Mouse (Mus musculus): ENCODE measurements around the gene Zfp787. TPM values are rescaled to one million over a fixed set of nuclear protein-coding genes. Genes with fewer than 3 reads are reported as not detected.
A peak's percentile ranks its signal among the peaks of the same experiment; 100 is the strongest.

Gene Zfp787
- polyA plus RNA-seq, 1 experiment from 2014 or later, result 28.0 TPM

DNA sequence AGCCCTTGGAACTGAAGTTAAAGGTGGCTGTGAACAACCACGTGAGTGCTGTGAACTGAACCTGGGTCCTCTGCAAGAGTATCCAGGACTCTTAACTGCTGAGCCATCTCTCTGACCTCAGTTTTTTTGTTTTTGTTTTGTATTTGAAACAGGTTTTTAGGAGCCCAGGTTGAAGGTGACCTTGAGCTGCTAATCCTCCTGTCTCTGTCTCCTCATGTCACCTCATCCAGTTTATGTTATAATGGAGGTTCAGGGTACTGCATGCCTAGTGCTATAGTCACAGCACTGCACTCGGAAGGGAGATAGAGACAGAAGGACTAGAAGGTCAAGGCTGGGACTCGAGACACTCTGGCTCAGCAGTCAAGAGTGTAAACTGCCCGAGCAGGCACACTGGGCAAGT, 6.4 kb upstream of the Zfp787 start:
- H3K4me3 ChIP-seq, result no peak overlapping the region
- H3K27ac ChIP-seq, result no peak overlapping the region
- ATAC-seq (ENCODE audit: insufficient number of reproducible peaks, insufficient read depth, low FRiP score, low TSS enrichment, low read depth), result no peak
- H3K27me3 ChIP-seq, result no peaks in the 10 kb centered on the region
- WGBS, result 77% methylated on average over 4 of the region's 4 CpGs
- H3K36me3 ChIP-seq, result no peaks in the 10 kb centered on the region
- H3K9ac ChIP-seq, result no peak overlapping the region
- 0 out of 2 replicates have a peak, but pooled peaks cover 1% of the 10 kb centered on the region for H3K4me1 ChIP-seq
- no peaks in the 10 kb centered on the region for H3K9me3 ChIP-seq
- no peak overlapping the region for H3K4me2 ChIP-seq

- Histone ChIP-seq H3K36me3 (no peaks in the 10 kb centered on the region), H3K27ac (no peak overlapping the region), H3K4me3 (no peak overlapping the region), H3K9me3 (no peaks in the 10 kb centered on the region), H3K27me3 (no peaks in the 10 kb centered on the region), H3K9ac (no peak overlapping the region), H3K4me1 (peaks cover 8% of the 10 kb centered on the region; the same call in 1 of the 2 replicates), H3K4me2 (no peak overlapping the region)
- no peak for ATAC-seq (ENCODE audit: insufficient number of reproducible peaks, insufficient read depth, low FRiP score, low TSS enrichment, low read depth)
- WGBS, result 53% methylated on average over 3 of the region's 3 CpGs
Observed at GRCm38 (mm10) chr7:6161541-6161940, 5.7 kb upstream of the Zfp787 start.

GRCm38 (mm10) chr7:6159604-6160003, 3.8 kb upstream of the Zfp787 start:
- 77% methylated on average over 3 of the region's 3 CpGs for WGBS

DNA sequence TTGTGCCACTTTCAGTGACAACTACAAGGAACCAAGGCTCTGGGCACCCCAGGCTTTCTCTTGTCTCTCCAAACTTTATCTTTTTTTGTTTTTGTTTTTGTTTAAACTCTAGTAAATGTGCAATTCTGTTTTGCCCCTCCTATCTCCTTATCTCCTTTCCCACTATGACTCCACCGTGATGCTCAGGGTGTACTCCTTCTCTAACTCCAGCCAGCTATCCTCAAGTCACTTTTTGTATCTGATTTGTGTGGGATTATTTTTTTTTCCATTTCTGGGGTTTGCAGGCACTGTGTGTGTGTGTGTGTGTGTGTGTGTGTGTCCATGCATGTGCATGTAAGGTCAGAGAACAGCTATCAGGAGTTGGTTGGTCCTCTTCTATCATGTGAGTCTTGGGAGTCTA, 1.7 kb upstream of the Zfp787 start:
- H3K36me3 ChIP-seq, result no peaks in the 10 kb centered on the region
- H3K9me3 ChIP-seq, result no peaks in the 10 kb centered on the region
- no peaks in the 10 kb centered on the region for H3K27me3 ChIP-seq
- H3K9ac ChIP-seq, result no peak overlapping the region
- no peak overlapping the region for H3K27ac ChIP-seq
- 89% methylated on average over 1 of the region's 1 CpGs for WGBS
- H3K4me2 ChIP-seq, result no peak overlapping the region
- no peak overlapping the region for H3K4me3 ChIP-seq
- peaks cover 25% of the 10 kb centered on the region for H3K4me1 ChIP-seq
- no peak for ATAC-seq (ENCODE audit: insufficient number of reproducible peaks, insufficient read depth, low FRiP score, low TSS enrichment, low read depth)

More at GRCm38 (mm10) chr7:6159604-6160003, 3.8 kb upstream of the Zfp787 start:
- Histone ChIP-seq H3K4me2 (no peak overlapping the region), H3K9me3 (no peaks in the 10 kb centered on the region), H3K4me1 (peaks cover 13% of the 10 kb centered on the region), H3K4me3 (no peak overlapping the region), H3K27me3 (no peaks in the 10 kb centered on the region), H3K36me3 (no peaks in the 10 kb centered on the region), H3K9ac (no peak overlapping the region), H3K27ac (no peak overlapping the region)
- no peak for ATAC-seq (ENCODE audit: insufficient number of reproducible peaks, insufficient read depth, low FRiP score, low TSS enrichment, low read depth)

- H3K9me3 ChIP-seq, result no peaks in the 10 kb centered on the region
- peaks cover 25% of the 10 kb centered on the region for H3K4me1 ChIP-seq
- no peaks in the 10 kb centered on the region for H3K27me3 ChIP-seq
- no peaks in the 10 kb centered on the region for H3K36me3 ChIP-seq
- peak overlapping the region; percentile 83 for H3K4me3 ChIP-seq
- 51% methylated on average over 9 of the region's 9 CpGs for WGBS
- ATAC-seq (ENCODE audit: insufficient number of reproducible peaks, insufficient read depth, low FRiP score, low TSS enrichment, low read depth), result no peak
- peak overlapping the region; percentile 96 for H3K9ac ChIP-seq
- H3K4me2 ChIP-seq, result peak overlapping the region; percentile 92
- no peak overlapping the region for H3K27ac ChIP-seq
Observed at GRCm38 (mm10) chr7:6156901-6157472, 1.2 kb upstream of the Zfp787 start.

DNA sequence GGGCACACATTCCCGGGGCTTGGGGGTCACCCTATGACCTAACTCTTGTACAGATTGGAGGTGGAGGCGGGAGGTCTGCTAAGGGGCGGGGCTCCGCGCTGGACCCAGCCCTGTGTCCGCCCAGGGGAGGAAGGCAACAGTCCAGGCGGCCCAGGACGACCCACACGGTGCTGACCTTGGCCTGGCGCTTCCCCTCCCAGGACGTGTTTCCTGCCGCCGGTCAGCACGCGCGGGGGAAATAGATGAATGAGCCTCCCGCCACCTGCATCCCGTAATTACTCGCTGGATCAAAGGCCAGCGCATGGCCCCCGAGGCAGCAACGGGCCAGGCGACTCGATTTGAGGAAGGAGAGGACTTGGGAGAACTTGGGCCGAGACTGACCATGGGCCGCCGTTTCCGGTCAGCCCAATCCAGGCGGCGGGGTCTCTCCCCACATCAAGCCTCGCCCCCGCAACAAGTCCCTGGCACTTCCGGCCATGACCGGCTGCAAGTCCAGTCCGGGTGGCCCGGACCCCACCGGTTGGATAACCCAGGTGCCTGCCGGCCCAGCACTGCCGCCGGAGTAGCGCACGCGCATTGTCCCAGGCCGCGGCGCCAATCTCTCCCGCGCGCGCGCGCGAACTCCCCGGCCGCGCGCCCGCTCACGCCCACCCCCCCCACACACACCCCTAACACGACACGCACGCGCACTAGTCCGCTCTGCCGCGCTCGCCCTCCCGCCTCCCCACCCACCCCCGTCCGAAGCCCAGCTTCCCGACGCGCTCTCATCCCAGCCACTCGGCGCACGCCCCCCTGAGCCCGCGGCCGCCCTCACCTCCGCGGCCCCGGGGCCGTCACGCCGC, 545 bp downstream of the Zfp787 start:
- peak overlapping the region; percentile 93 for H3K27ac ChIP-seq
- whole genome bisulfite sequencing, result 1% methylated on average over 83 of the region's 85 CpGs
- no peaks in the 10 kb centered on the region for H3K27me3 ChIP-seq
- H3K4me2 ChIP-seq, result peak overlapping the region; percentile 92
- no peaks in the 10 kb centered on the region for H3K9me3 ChIP-seq
- peak overlapping the region; percentile 83 for H3K4me3 ChIP-seq
- peaks cover 27% of the 10 kb centered on the region for H3K4me1 ChIP-seq
- peak; percentile 74 for ATAC-seq (ENCODE audit: insufficient number of reproducible peaks, insufficient read depth, low FRiP score, low TSS enrichment, low read depth)
- no peaks in the 10 kb centered on the region for H3K36me3 ChIP-seq
- peak overlapping the region; percentile 96 for H3K9ac ChIP-seq

- H3K36me3 ChIP-seq, result no peaks in the 10 kb centered on the region
- peak overlapping the region; percentile 96 for H3K9ac ChIP-seq
- ATAC-seq (ENCODE audit: insufficient number of reproducible peaks, insufficient read depth, low FRiP score, low TSS enrichment, low read depth), result no peak
- peak overlapping the region; percentile 92 for H3K4me2 ChIP-seq
- peak overlapping the region; percentile 83 for H3K4me3 ChIP-seq
- H3K27ac ChIP-seq, result no peak overlapping the region
- H3K27me3 ChIP-seq, result no peaks in the 10 kb centered on the region
- H3K9me3 ChIP-seq, result no peaks in the 10 kb centered on the region
- peaks cover 29% of the 10 kb centered on the region for H3K4me1 ChIP-seq
- 79% methylated on average over 5 of the region's 5 CpGs for WGBS
Observed at GRCm38 (mm10) chr7:6154164-6154563, 1.6 kb downstream of the Zfp787 start.

DNA sequence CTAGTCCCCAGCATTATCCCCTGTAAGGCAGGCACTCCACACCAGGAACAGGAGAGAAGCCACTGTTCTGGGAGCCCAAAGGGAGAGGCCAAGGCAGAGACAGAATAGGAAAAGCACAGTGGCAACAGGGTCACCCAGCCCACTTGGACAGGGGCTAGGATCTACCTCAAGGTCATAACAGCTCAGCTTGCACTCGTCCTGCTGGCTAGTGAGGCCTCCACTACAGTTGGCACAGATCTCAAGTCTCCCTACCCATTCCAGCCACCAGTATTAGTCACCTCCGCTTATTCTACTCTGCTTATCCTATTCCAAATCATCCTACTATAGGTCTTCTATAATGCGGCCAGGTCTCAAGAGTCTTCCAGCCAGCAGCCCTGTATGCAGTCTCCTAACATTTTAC, 2.7 kb downstream of the Zfp787 start:
- no peak for ATAC-seq (ENCODE audit: insufficient number of reproducible peaks, insufficient read depth, low FRiP score, low TSS enrichment, low read depth)
- Histone ChIP-seq H3K4me1 (peaks cover 36% of the 10 kb centered on the region), H3K4me3 (no peak overlapping the region), H3K9me3 (no peaks in the 10 kb centered on the region), H3K36me3 (no peaks in the 10 kb centered on the region), H3K27ac (no peak overlapping the region), H3K27me3 (no peaks in the 10 kb centered on the region), H3K4me2 (no peak overlapping the region), H3K9ac (no peak overlapping the region)
- 88% methylated on average over 3 of the region's 3 CpGs for WGBS

DNA sequence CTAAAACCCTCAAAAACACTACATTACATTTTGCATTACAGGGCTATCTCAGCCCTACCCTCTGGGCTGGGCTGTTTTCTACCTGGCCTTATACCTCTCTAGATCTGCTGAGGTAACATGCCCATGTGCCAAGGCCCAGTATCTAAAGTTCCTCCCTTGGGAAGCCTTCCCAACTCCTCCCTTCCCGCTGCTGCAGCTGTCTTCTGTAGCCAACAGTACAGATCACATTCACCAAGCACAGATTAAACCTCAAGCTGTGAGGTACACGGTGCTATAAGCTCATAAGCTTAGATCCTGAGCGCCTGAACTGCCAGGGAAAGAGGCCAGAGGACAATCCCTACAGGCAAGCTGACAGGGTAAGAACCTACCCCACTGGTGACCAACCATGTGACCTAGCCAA, 3.8 kb downstream of the Zfp787 start:
- Histone ChIP-seq H3K4me1 (peaks cover 36% of the 10 kb centered on the region), H3K9ac (no peak overlapping the region), H3K36me3 (no peaks in the 10 kb centered on the region), H3K4me2 (no peak overlapping the region), H3K4me3 (no peak overlapping the region), H3K27ac (no peak overlapping the region), H3K9me3 (no peaks in the 10 kb centered on the region), H3K27me3 (no peaks in the 10 kb centered on the region)
- 82% methylated on average over 3 of the region's 3 CpGs for WGBS
- ATAC-seq (ENCODE audit: insufficient number of reproducible peaks, insufficient read depth, low FRiP score, low TSS enrichment, low read depth), result no peak

GRCm38 (mm10) chr7:6151266-6151665, 4.5 kb downstream of the Zfp787 start:
- ATAC-seq (ENCODE audit: insufficient number of reproducible peaks, insufficient read depth, low FRiP score, low TSS enrichment, low read depth), result no peak
- Histone ChIP-seq H3K9me3 (no peaks in the 10 kb centered on the region), H3K27ac (no peak overlapping the region), H3K9ac (no peak overlapping the region), H3K36me3 (no peaks in the 10 kb centered on the region), H3K4me3 (no peak overlapping the region), H3K4me2 (no peak overlapping the region), H3K27me3 (no peaks in the 10 kb centered on the region), H3K4me1 (peaks cover 32% of the 10 kb centered on the region)
- 90% methylated on average over 1 of the region's 1 CpGs for WGBS

DNA sequence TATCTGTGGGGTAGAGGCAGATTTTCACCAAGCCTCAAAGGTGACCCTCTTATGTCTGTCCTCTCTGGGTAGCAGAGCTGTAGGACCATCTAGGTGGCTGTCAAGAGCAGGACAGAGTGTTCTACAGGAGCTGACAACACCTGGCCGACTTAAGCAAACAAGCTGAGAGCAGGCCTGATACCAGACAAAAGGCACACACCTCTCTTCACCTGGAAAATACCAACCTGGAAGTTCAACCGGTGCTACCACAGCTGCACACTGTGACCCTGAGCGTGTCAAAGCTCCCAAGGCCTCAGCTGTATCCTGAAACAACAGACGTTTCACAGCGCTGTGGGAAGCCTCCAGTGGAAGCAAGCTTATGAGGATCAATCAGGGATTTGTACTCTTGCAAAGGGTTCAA, 8.1 kb downstream of the Zfp787 start:
- H3K27ac ChIP-seq, result no peak overlapping the region
- peaks cover 24% of the 10 kb centered on the region for H3K4me1 ChIP-seq
- no peak overlapping the region for H3K4me3 ChIP-seq
- ATAC-seq (ENCODE audit: insufficient number of reproducible peaks, insufficient read depth, low FRiP score, low TSS enrichment, low read depth), result no peak
- no peaks in the 10 kb centered on the region for H3K9me3 ChIP-seq
- H3K9ac ChIP-seq, result no peak overlapping the region
- no peaks in the 10 kb centered on the region for H3K27me3 ChIP-seq
- 0 out of 2 replicates have a peak, but pooled peaks cover 3% of the 10 kb centered on the region for H3K36me3 ChIP-seq
- 79% methylated on average over 5 of the region's 5 CpGs for WGBS
- H3K4me2 ChIP-seq, result no peak overlapping the region

DNA sequence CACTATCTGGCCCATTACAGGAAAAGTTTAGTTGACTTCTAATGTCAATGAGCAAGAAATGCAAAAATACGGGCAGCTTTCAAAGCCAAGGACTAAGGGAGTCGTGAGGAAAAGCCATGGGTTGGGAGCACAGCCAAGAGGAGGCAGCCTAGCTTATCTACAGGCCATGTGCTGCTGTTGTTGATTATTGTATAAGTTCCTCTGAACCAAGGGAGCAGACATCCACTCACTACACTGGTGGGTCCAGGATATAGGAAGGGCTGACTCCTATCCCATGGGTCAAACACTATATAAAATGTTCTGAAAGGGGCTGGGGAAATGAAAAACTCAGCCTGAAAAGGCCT, 8.8 kb downstream of the Zfp787 start:
- no peak overlapping the region; the same call in 1 of the 2 replicates for H3K27ac ChIP-seq

More for the DNA sequence above, 8.8 kb downstream of the Zfp787 start:
- Histone ChIP-seq H3K9me3 (no peaks in the 10 kb centered on the region), H3K4me3 (no peak overlapping the region), H3K4me1 (peaks cover 24% of the 10 kb centered on the region), H3K4me2 (no peak overlapping the region), H3K27me3 (no peaks in the 10 kb centered on the region), H3K36me3 (peaks cover 4% of the 10 kb centered on the region), H3K9ac (no peak overlapping the region)
- WGBS, result 68% methylated on average over 2 of the region's 2 CpGs
- no peak for ATAC-seq (ENCODE audit: insufficient number of reproducible peaks, insufficient read depth, low FRiP score, low TSS enrichment, low read depth)
